Mouse (Mus musculus): Measurements from ENCODE around the gene Ino80d. TPM values are rescaled to one million over a fixed set of nuclear protein-coding genes. Genes with fewer than 3 reads are reported as not detected.

Ino80d gene
- polyA plus RNA-seq, 1 experiment from 2014 or later, result 15.1 TPM

DNA sequence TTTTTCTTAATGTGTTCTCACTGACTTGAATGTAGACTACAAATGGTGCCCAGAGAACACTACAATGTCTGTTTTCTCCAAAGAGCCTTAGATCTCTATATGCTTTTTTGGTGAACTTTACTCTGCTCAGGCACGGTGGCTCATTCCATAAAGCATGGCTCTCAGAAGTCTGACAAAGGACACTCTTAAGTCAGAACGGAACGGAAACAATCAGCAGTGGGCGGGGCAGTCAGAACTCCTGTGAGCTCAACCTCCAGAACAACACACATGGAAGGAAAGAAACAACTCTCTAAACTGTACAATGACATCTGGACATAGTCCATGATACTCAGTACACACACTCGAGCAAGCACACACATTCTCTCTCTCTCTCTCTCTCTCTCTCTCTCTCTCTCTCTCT lies 34.2 kb downstream of the Ino80d start:
- Histone ChIP-seq H3K4me3 (ENCODE audit: low read depth, low read length) (no peak overlapping the region), H3K4me2 (no peak overlapping the region), H3K27me3 (ENCODE audit: insufficient read depth, low read length) (no peaks in the 10 kb centered on the region), H3K9me3 (ENCODE audit: low read depth, low read length) (no peaks in the 10 kb centered on the region), H3K27ac (ENCODE audit: low read depth) (no peak overlapping the region), H3K36me3 (ENCODE audit: insufficient read depth) (peaks cover 66% of the 10 kb centered on the region), H3K4me1 (ENCODE audit: insufficient read depth) (no peaks in the 10 kb centered on the region), H3K9ac (no peak overlapping the region)
- no peak for TF ChIP-seq CTCF (IDR thresholded peaks at IDR 0.05; ENCODE audit: low read depth)
- no peak for ATAC-seq (ENCODE audit: insufficient read depth)
- DNase-seq, result no peak
- WGBS, result 68% methylated on average over 5 of the region's 5 CpGs

DNA sequence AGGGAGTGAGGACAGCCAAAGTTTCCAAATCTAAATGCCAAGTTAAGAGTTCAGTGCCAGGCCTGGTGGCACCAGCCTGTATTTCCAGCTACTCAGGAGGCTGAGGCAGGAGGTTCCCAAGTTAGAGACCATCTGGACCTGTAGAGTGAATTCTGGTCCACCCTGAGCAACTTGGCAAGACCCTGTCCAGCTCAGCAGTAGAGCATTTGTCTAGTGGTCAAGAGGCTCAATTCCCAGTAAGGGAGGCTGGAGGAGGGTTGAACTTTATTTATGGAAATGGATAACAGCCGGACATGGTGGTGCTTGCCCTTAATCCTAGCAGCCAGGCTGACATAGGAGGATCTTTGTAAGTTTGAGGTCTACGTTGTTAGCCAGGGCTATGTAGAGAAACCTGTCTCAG lies 38.1 kb downstream of the Ino80d start:
- H3K9ac ChIP-seq, result no peak overlapping the region
- TF ChIP-seq CTCF (IDR thresholded peaks at IDR 0.05; ENCODE audit: low read depth), result no peak
- ATAC-seq (ENCODE audit: insufficient read depth), result no peak

GRCm38 (mm10) chr1:63071379-63071778 lies 43.1 kb downstream of the Ino80d start:
- Histone ChIP-seq H3K27ac (ENCODE audit: low read depth) (no peak overlapping the region), H3K36me3 (ENCODE audit: insufficient read depth) (peaks cover 85% of the 10 kb centered on the region), H3K4me3 (ENCODE audit: low read depth, low read length) (no peak overlapping the region), H3K9ac (no peak overlapping the region), H3K27me3 (ENCODE audit: insufficient read depth, low read length) (no peaks in the 10 kb centered on the region), H3K4me1 (ENCODE audit: insufficient read depth) (no peaks in the 10 kb centered on the region), H3K9me3 (ENCODE audit: low read depth, low read length) (no peaks in the 10 kb centered on the region), H3K4me2 (no peak overlapping the region)
- ATAC-seq (ENCODE audit: insufficient read depth) (no peak), DNase-seq (peak; percentile 65)
- TF ChIP-seq CTCF (IDR thresholded peaks at IDR 0.05; ENCODE audit: low read depth), result no peak
- WGBS, result 50% methylated on average over 1 of the region's 1 CpGs

More for the DNA sequence above, 38.1 kb downstream of the Ino80d start:
- no peak for DNase-seq
- Histone ChIP-seq H3K9me3 (ENCODE audit: low read depth, low read length) (no peaks in the 10 kb centered on the region), H3K4me3 (ENCODE audit: low read depth, low read length) (no peak overlapping the region), H3K36me3 (ENCODE audit: insufficient read depth) (peaks cover 79% of the 10 kb centered on the region), H3K27ac (ENCODE audit: low read depth) (no peak overlapping the region), H3K27me3 (ENCODE audit: insufficient read depth, low read length) (no peaks in the 10 kb centered on the region), H3K4me2 (no peak overlapping the region), H3K4me1 (ENCODE audit: insufficient read depth) (no peaks in the 10 kb centered on the region)
- 84% methylated on average over 2 of the region's 2 CpGs for WGBS

DNA sequence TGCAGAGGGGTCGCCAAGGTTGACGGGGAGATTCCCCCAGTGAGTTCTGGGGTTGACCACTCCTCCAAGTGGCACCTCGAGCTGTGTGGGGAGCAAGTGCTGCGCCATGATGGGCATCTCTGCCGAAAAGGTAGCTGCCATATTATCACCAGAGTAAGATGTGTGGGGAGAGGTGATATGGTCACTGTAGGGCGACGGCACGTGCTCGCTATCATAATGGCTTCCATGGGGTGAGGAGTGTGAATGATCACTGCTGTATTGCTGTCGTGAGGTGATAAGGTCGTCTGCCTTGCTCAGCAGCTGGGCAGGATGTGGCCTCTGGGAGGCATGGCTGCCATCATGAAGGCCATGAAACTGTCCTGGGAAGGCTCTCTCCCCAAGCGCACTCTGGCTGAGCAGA lies 56.1 kb downstream of the Ino80d start:
- Histone ChIP-seq H3K36me3 (ENCODE audit: insufficient read depth) (peaks cover 66% of the 10 kb centered on the region), H3K27me3 (ENCODE audit: insufficient read depth, low read length) (no peaks in the 10 kb centered on the region), H3K9ac (no peak overlapping the region), H3K4me2 (no peak overlapping the region), H3K9me3 (ENCODE audit: low read depth, low read length) (no peaks in the 10 kb centered on the region), H3K4me3 (ENCODE audit: low read depth, low read length) (no peak overlapping the region), H3K27ac (ENCODE audit: low read depth) (no peak overlapping the region), H3K4me1 (ENCODE audit: insufficient read depth) (no peaks in the 10 kb centered on the region)
- no peak for TF ChIP-seq CTCF (IDR thresholded peaks at IDR 0.05; ENCODE audit: low read depth)
- DNase-seq (no peak), ATAC-seq (ENCODE audit: insufficient read depth) (no peak)
- 77% methylated on average over 12 of the region's 12 CpGs for WGBS

DNA sequence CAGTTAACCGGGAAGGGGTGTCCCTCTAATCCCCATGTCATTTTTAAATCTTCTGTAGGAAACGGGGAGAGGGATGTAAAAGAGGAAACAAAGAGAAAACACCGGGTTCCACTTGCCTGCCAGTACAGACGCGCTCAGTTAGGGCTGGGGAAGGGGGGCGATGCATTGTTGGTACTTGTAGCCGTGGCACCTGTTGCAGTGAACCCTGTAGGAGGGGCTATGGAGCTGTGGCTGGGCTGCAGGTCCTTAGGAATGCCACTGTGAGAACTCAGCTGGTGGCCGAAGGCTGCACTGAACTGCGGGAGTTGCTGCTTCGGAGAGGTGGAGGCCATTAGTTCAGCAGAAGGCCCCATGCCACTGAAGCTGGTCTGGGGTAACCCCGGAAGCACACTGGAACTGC lies 56.6 kb downstream of the Ino80d start:
- no peak for DNase-seq
- Histone ChIP-seq H3K9me3 (ENCODE audit: low read depth, low read length) (no peaks in the 10 kb centered on the region), H3K4me1 (ENCODE audit: insufficient read depth) (no peaks in the 10 kb centered on the region), H3K9ac (no peak overlapping the region), H3K36me3 (ENCODE audit: insufficient read depth) (peaks cover 63% of the 10 kb centered on the region), H3K4me2 (no peak overlapping the region), H3K27ac (ENCODE audit: low read depth) (no peak overlapping the region), H3K27me3 (ENCODE audit: insufficient read depth, low read length) (no peaks in the 10 kb centered on the region), H3K4me3 (ENCODE audit: low read depth, low read length) (no peak overlapping the region)
- ATAC-seq (ENCODE audit: insufficient read depth), result no peak
- 91% methylated on average over 11 of the region's 11 CpGs for WGBS
- no peak for TF ChIP-seq CTCF (IDR thresholded peaks at IDR 0.05; ENCODE audit: low read depth)

- H3K4me3 ChIP-seq (ENCODE audit: low read depth, low read length), result no peak overlapping the region
- TF ChIP-seq CTCF (IDR thresholded peaks at IDR 0.05; ENCODE audit: low read depth), result no peak
- DNase-seq, result no peak
- H3K27me3 ChIP-seq (ENCODE audit: insufficient read depth, low read length), result no peaks in the 10 kb centered on the region
- no peak for ATAC-seq (ENCODE audit: insufficient read depth)
- no peak overlapping the region for H3K9ac ChIP-seq
- 95% methylated on average over 3 of the region's 3 CpGs for WGBS
- no peaks in the 10 kb centered on the region for H3K9me3 ChIP-seq (ENCODE audit: low read depth, low read length)
- no peak overlapping the region for H3K27ac ChIP-seq (ENCODE audit: low read depth)
- H3K36me3 ChIP-seq (ENCODE audit: insufficient read depth), result peaks cover 65% of the 10 kb centered on the region
- no peaks in the 10 kb centered on the region for H3K4me1 ChIP-seq (ENCODE audit: insufficient read depth)
- no peak overlapping the region for H3K4me2 ChIP-seq
Observed at GRCm38 (mm10) chr1:63057318-63057717, 57.1 kb downstream of the Ino80d start.

DNA sequence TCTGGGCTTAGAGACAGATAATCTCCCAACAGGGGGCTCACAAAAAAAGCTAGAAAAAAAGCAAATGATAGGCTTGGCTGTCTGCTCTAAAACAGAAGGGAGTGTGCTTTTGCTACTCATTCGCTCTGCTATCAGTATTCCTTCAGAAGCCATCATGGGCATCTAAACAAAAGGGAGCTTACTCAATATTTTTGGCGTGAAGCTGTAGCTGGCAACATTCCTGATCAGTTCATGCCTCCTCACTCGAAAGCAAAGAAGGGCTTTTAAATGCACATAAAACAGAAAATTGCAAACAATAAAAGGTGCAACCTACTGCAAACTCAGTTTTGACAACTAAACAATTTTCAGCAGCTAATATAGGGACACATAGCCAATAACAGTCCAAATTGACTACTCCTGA lies 59.1 kb downstream of the Ino80d start:
- Histone ChIP-seq H3K27ac (ENCODE audit: low read depth) (no peak overlapping the region), H3K9ac (no peak overlapping the region), H3K4me3 (ENCODE audit: low read depth, low read length) (no peak overlapping the region), H3K4me2 (no peak overlapping the region), H3K4me1 (ENCODE audit: insufficient read depth) (no peaks in the 10 kb centered on the region), H3K27me3 (ENCODE audit: insufficient read depth, low read length) (no peaks in the 10 kb centered on the region), H3K36me3 (ENCODE audit: insufficient read depth) (peaks cover 51% of the 10 kb centered on the region), H3K9me3 (ENCODE audit: low read depth, low read length) (no peaks in the 10 kb centered on the region)
- ATAC-seq (ENCODE audit: insufficient read depth) (no peak), DNase-seq (peak; percentile 42)
- 48% methylated on average over 3 of the region's 3 CpGs for WGBS
- no peak for TF ChIP-seq CTCF (IDR thresholded peaks at IDR 0.05; ENCODE audit: low read depth)

- Histone ChIP-seq H3K9me3 (ENCODE audit: low read depth, low read length) (no peaks in the 10 kb centered on the region), H3K27ac (ENCODE audit: low read depth) (no peak overlapping the region), H3K4me1 (ENCODE audit: insufficient read depth) (no peaks in the 10 kb centered on the region), H3K4me3 (ENCODE audit: low read depth, low read length) (no peak overlapping the region), H3K27me3 (ENCODE audit: insufficient read depth, low read length) (no peaks in the 10 kb centered on the region), H3K36me3 (ENCODE audit: insufficient read depth) (peaks cover 14% of the 10 kb centered on the region; the same call in 1 of the 2 replicates), H3K9ac (no peak overlapping the region), H3K4me2 (no peak overlapping the region)
- 63% methylated on average over 8 of the region's 8 CpGs for WGBS
- DNase-seq (no peak), ATAC-seq (ENCODE audit: insufficient read depth) (no peak)
- no peak for TF ChIP-seq CTCF (IDR thresholded peaks at IDR 0.05; ENCODE audit: low read depth)
Observed at GRCm38 (mm10) chr1:63050866-63051265, 63.6 kb downstream of the Ino80d start.

All from lung, embryonic 14.5 days (tissue).